Mouse (Mus musculus) embryo, embryonic 10.5 days (tissue): ENCODE measurements around the gene Tm4sf19.
"Not testable (repeated sequence)": the region's sequence is repeated elsewhere in the genome, so short reads cannot be mapped to it uniquely, and the experiment has no call there.

Source experiments
- DNase-seq: peaks from one replicate; pipeline ENCODE4 v3.0.0-alpha.2; 2015; ENCODE audit warnings: low spot score

Gene Tm4sf19

GRCm38 (mm10) chr16:32430474-32431046 is 30.3 kb downstream of the Tm4sf19 start, which contains the start of gene Pcyt1a:
TSS of gene Pcyt1a (plus strand) at chr16:32430921.
- peak; percentile 95 for DNase-seq

- DNase-seq: no peak
Measured at GRCm38 (mm10) chr16:32431047-32431591, 30.8 kb downstream of the Tm4sf19 start.

GRCm38 (mm10) chr16:32431926-32432325 is 31.6 kb downstream of the Tm4sf19 start:
- no peak for DNase-seq

- no peak for DNase-seq
Measured at GRCm38 (mm10) chr16:32433138-32433537, 32.8 kb downstream of the Tm4sf19 start.

- no peak for DNase-seq
Measured at GRCm38 (mm10) chr16:32434066-32434465, 33.8 kb downstream of the Tm4sf19 start.

GRCm38 (mm10) chr16:32434691-32435090 is 34.4 kb downstream of the Tm4sf19 start:
- no peak for DNase-seq

GRCm38 (mm10) chr16:32436657-32437056 is 36.4 kb downstream of the Tm4sf19 start:
- DNase-seq: no peak

- no peak for DNase-seq
Measured at GRCm38 (mm10) chr16:32437266-32437665, 37.0 kb downstream of the Tm4sf19 start.

GRCm38 (mm10) chr16:32441432-32441831 is 41.1 kb downstream of the Tm4sf19 start:
- no peak for DNase-seq

GRCm38 (mm10) chr16:32444615-32445014 is 44.3 kb downstream of the Tm4sf19 start:
- DNase-seq: not testable (repeated sequence)

- no peak for DNase-seq
Measured at GRCm38 (mm10) chr16:32445558-32445957, 45.3 kb downstream of the Tm4sf19 start.

GRCm38 (mm10) chr16:32446563-32447138 is 46.3 kb downstream of the Tm4sf19 start:
- no peak for DNase-seq

GRCm38 (mm10) chr16:32449665-32450064 is 49.4 kb downstream of the Tm4sf19 start:
- DNase-seq: no peak

GRCm38 (mm10) chr16:32450133-32450532 is 49.8 kb downstream of the Tm4sf19 start:
- DNase-seq: no peak

- DNase-seq: no peak
Measured at GRCm38 (mm10) chr16:32453102-32453501, 52.8 kb downstream of the Tm4sf19 start.

GRCm38 (mm10) chr16:32454646-32455045 is 54.3 kb downstream of the Tm4sf19 start:
- DNase-seq: peak; percentile 26

GRCm38 (mm10) chr16:32456086-32456485 is 55.8 kb downstream of the Tm4sf19 start:
- no peak for DNase-seq

- no peak for DNase-seq
Measured at GRCm38 (mm10) chr16:32456761-32457160, 56.5 kb downstream of the Tm4sf19 start.
